Mouse (Mus musculus) liver, postnatal 0 days (tissue): ENCODE measurements around the gene Shc3.

Source experiments
- CTCF ChIP-seq: sonication (generic); IDR thresholded peaks from 2 replicates; pipeline ENCODE4 v1.5.1; 2016; ENCODE audit warnings: antibody characterized with exemption, low read depth
- EP300 ChIP-seq: IDR thresholded peaks from 2 replicates; pipeline ENCODE4 v1.6.1; 2016; ENCODE audit warnings: antibody characterized with exemption, low read depth, mild to moderate bottlenecking

DNA sequence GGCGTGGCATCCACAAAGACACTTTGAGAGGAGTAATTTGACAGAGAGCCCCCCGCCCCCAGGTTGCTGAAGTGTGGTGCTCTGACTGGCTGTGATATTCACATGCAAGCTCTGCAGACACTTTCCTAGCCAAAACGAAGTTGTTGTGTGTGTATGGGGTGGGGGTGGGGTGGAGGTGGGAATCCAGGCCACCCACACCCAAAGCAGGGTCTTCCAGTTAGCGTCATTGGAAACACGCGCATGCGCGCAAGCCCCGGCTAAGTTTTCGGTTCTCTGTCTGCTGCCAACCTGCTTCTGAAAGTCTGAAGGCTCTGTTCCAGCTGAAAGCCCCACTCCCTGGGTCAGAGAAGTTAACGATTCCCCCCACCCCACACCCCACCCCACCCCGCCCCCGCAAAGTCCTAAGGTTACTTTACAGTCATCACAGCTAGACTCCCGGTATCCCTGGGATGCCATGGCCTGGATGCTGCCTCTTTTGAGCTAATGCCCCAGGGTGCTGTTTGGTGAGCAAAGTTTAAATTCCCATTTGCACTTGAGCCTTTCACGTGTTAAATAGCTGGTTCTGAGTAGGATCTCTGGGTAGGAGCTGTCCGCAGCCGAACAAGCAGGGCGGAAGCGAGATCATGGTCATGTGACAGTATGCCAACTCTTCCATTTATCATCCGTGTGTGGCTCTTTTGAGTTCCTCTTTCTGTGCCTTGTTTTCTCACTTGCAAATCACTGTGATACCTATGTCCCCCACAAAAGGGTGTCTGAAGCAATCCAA, 168.3 kb downstream of the Shc3 start:
- TF ChIP-seq CTCF (no peak), EP300 (no peak)
